Mouse (Mus musculus) neural tube, embryonic 14.5 days (tissue): ENCODE measurements at regions not wholly inside any gene's neighbourhood (a gene's known extent, or its start where the extent isn't known, plus 50 kb on each side); places are given as distances from the start of the nearest gene placed in this dataset.

Experiments used
- ATAC-seq: fragments of 200-750 bp; cut with Nextera tagmentation; 2 replicates; pipeline ENCODE4 v1.8.0; 2017; ENCODE audit warnings: low read depth, mild to moderate bottlenecking, moderate TSS enrichment, moderate library complexity
- H3K27ac ChIP-seq: fragments of 300-500 bp; sonication (generic); 2 replicates; pipeline ENCODE4 v1.5.1; 2014; ENCODE audit warnings: low read depth, mild to moderate bottlenecking, control low read depth, low read length, moderate library complexity, mixed read lengths
- H3K27me3 ChIP-seq: fragments of 300-500 bp; sonication (generic); 2 replicates; pipeline ENCODE4 v1.6.1; 2014; ENCODE audit warnings: low read length; ENCODE audit not compliant: control insufficient read depth, insufficient read depth
- H3K36me3 ChIP-seq: fragments of 300-500 bp; sonication (generic); 2 replicates; pipeline ENCODE4 v1.6.1; 2014; ENCODE audit warnings: low read length, mixed read lengths; ENCODE audit not compliant: control insufficient read depth, insufficient read depth
- H3K4me1 ChIP-seq: fragments of 300-500 bp; sonication (generic); 2 replicates; pipeline ENCODE4 v1.6.1; 2014; ENCODE audit warnings: low read length; ENCODE audit not compliant: control insufficient read depth, insufficient read depth
- H3K4me2 ChIP-seq: fragments of 300-500 bp; sonication (generic); 2 replicates; pipeline ENCODE4 v1.6.1; 2014; ENCODE audit warnings: mild to moderate bottlenecking, low read depth, low read length, control low read depth
- H3K4me3 ChIP-seq: fragments of 300-500 bp; sonication (generic); 2 replicates; pipeline ENCODE4 v1.5.1; 2014; ENCODE audit warnings: low read depth, low read length, control low read depth, mixed read lengths
- H3K9ac ChIP-seq: fragments of 300-500 bp; sonication (generic); replicated peaks from 2 replicates; pipeline ENCODE4 v1.6.1; 2014; ENCODE audit warnings: low read depth, mild to moderate bottlenecking, control low read depth, low read length, mixed read lengths
- H3K9me3 ChIP-seq: fragments of 300-500 bp; sonication (generic); 2 replicates; pipeline ENCODE4 v1.6.1; 2016; ENCODE audit warnings: low read length; ENCODE audit not compliant: control insufficient read depth
- WGBS: fragments of 180-500 bp; shearing (Covaris S2); extraction: QIAGEN DNeasy Blood & Tissue Kit; methylation state at CpG from one replicate; pipeline ENCODE4 v1.1.7; 2014; 5-methylcytosine and 5-hydroxymethylcytosine counted together

GRCm38 (mm10) chr3:147070972-147071371 lies 218.8 kb downstream of the Ttll7 start:
- Histone ChIP-seq H3K27ac (no peak overlapping the region), H3K4me3 (no peak overlapping the region), H3K27me3 (no peaks in the 10 kb centered on the region), H3K9ac (no peak overlapping the region), H3K9me3 (no peaks in the 10 kb centered on the region), H3K4me2 (no peak overlapping the region), H3K36me3 (no peaks in the 10 kb centered on the region), H3K4me1 (no peaks in the 10 kb centered on the region)
- 88% methylated on average over 2 of the region's 2 CpGs for WGBS
- no peak for ATAC-seq

- Histone ChIP-seq H3K4me1 (peaks cover 14% of the 10 kb centered on the region; the same call in 1 of the 2 replicates), H3K9ac (no peak overlapping the region), H3K27ac (no peak overlapping the region), H3K36me3 (no peaks in the 10 kb centered on the region), H3K4me3 (no peak overlapping the region), H3K27me3 (no peaks in the 10 kb centered on the region), H3K4me2 (no peak overlapping the region), H3K9me3 (no peaks in the 10 kb centered on the region)
- ATAC-seq, result no peak
- 74% methylated on average over 3 of the region's 3 CpGs for WGBS
Observed at GRCm38 (mm10) chr3:147080197-147080596, 228.0 kb downstream of the Ttll7 start.

GRCm38 (mm10) chr3:147080768-147081448 lies 228.7 kb downstream of the Ttll7 start:
- no peak overlapping the region for H3K4me3 ChIP-seq
- no peak overlapping the region for H3K27ac ChIP-seq
- no peak for ATAC-seq
- H3K9ac ChIP-seq, result no peak overlapping the region
- H3K4me2 ChIP-seq, result no peak overlapping the region
- no peaks in the 10 kb centered on the region for H3K27me3 ChIP-seq
- no peaks in the 10 kb centered on the region for H3K9me3 ChIP-seq
- H3K36me3 ChIP-seq, result no peaks in the 10 kb centered on the region
- 72% methylated on average over 4 of the region's 4 CpGs for WGBS
- H3K4me1 ChIP-seq, result peaks cover 14% of the 10 kb centered on the region; the same call in 1 of the 2 replicates

GRCm38 (mm10) chr3:147081763-147082162 lies 229.6 kb downstream of the Ttll7 start:
- 46% methylated on average over 9 of the region's 9 CpGs for WGBS

GRCm38 (mm10) chr3:147082255-147082943 lies 230.2 kb downstream of the Ttll7 start:
- H3K27ac ChIP-seq, result peak overlapping the region; percentile 74
- ATAC-seq, result no peak
- no peaks in the 10 kb centered on the region for H3K27me3 ChIP-seq
- no peak overlapping the region for H3K4me3 ChIP-seq
- peaks cover 14% of the 10 kb centered on the region; the same call in 1 of the 2 replicates for H3K4me1 ChIP-seq
- 20% methylated on average over 7 of the region's 7 CpGs for WGBS
- H3K4me2 ChIP-seq, result no peak overlapping the region
- no peaks in the 10 kb centered on the region for H3K9me3 ChIP-seq
- no peaks in the 10 kb centered on the region for H3K36me3 ChIP-seq
- H3K9ac ChIP-seq, result no peak overlapping the region

More at GRCm38 (mm10) chr3:147081763-147082162, 229.6 kb downstream of the Ttll7 start:
- no peak overlapping the region for H3K4me2 ChIP-seq
- ATAC-seq, result no peak
- H3K27ac ChIP-seq, result no peak overlapping the region
- peaks cover 14% of the 10 kb centered on the region; the same call in 1 of the 2 replicates for H3K4me1 ChIP-seq
- no peaks in the 10 kb centered on the region for H3K9me3 ChIP-seq
- H3K9ac ChIP-seq, result no peak overlapping the region
- no peak overlapping the region for H3K4me3 ChIP-seq
- no peaks in the 10 kb centered on the region for H3K27me3 ChIP-seq
- H3K36me3 ChIP-seq, result no peaks in the 10 kb centered on the region

GRCm38 (mm10) chr3:147083374-147083773 lies 231.2 kb downstream of the Ttll7 start:
- WGBS, result 9% methylated on average over 11 of the region's 11 CpGs
- Histone ChIP-seq H3K9ac (no peak overlapping the region), H3K36me3 (no peaks in the 10 kb centered on the region), H3K27me3 (no peaks in the 10 kb centered on the region), H3K27ac (no peak overlapping the region; the same call in 1 of the 2 replicates), H3K9me3 (no peaks in the 10 kb centered on the region), H3K4me1 (peaks cover 14% of the 10 kb centered on the region; the same call in 1 of the 2 replicates), H3K4me3 (no peak overlapping the region), H3K4me2 (peak overlapping the region; percentile 19)
- ATAC-seq, result peak; percentile 71; the same call in 1 of the 2 replicates

- no peak overlapping the region for H3K4me3 ChIP-seq
- H3K9ac ChIP-seq, result no peak overlapping the region
- H3K4me2 ChIP-seq, result peak overlapping the region; percentile 19; the same call in 1 of the 2 replicates
- peaks cover 14% of the 10 kb centered on the region; the same call in 1 of the 2 replicates for H3K4me1 ChIP-seq
- ATAC-seq, result no peak; the same call in 1 of the 2 replicates
- WGBS, result 23% methylated on average over 4 of the region's 4 CpGs
- H3K9me3 ChIP-seq, result no peaks in the 10 kb centered on the region
- no peaks in the 10 kb centered on the region for H3K27me3 ChIP-seq
- H3K36me3 ChIP-seq, result no peaks in the 10 kb centered on the region
- H3K27ac ChIP-seq, result peak overlapping the region; percentile 30; the same call in 1 of the 2 replicates
Observed at GRCm38 (mm10) chr3:147083823-147084222, 231.7 kb downstream of the Ttll7 start.

- Histone ChIP-seq H3K36me3 (no peaks in the 10 kb centered on the region), H3K9ac (no peak overlapping the region), H3K4me2 (no peak overlapping the region), H3K4me1 (peaks cover 16% of the 10 kb centered on the region; the same call in 1 of the 2 replicates), H3K27ac (no peak overlapping the region), H3K27me3 (no peaks in the 10 kb centered on the region), H3K9me3 (no peaks in the 10 kb centered on the region), H3K4me3 (no peak overlapping the region)
- ATAC-seq, result no peak
- 30% methylated on average over 9 of the region's 9 CpGs for WGBS
Observed at GRCm38 (mm10) chr3:147084624-147085189, 232.5 kb downstream of the Ttll7 start.

GRCm38 (mm10) chr3:147088171-147088570 lies 236.0 kb downstream of the Ttll7 start:
- Histone ChIP-seq H3K4me3 (no peak overlapping the region), H3K27me3 (no peaks in the 10 kb centered on the region), H3K9me3 (no peaks in the 10 kb centered on the region), H3K36me3 (no peaks in the 10 kb centered on the region), H3K27ac (no peak overlapping the region), H3K9ac (no peak overlapping the region), H3K4me2 (no peak overlapping the region), H3K4me1 (peaks cover 8% of the 10 kb centered on the region)
- no peak for ATAC-seq
- WGBS, result 85% methylated on average over 6 of the region's 6 CpGs
